Mouse (Mus musculus) megakaryocyte, embryonic 14.5 days (primary cell): ENCODE measurements at regions not wholly inside any gene's neighbourhood (a gene's known extent, or its start where the extent isn't known, plus 50 kb on each side); places are given as distances from the start of the nearest gene placed in this dataset.

Experiments used
- H3K27me3 ChIP-seq: replicated peaks from 2 replicates; pipeline ENCODE3; 2012; ENCODE audit warnings: inconsistent platforms
- H3K36me3 ChIP-seq: replicated peaks from 2 replicates; pipeline ENCODE3; 2012; ENCODE audit warnings: low read length, inconsistent platforms, mixed read lengths
- H3K4me1 ChIP-seq: 2 replicates; pipeline ENCODE4 v1.6.1; 2012; ENCODE audit warnings: inconsistent platforms
- H3K4me3 ChIP-seq: replicated peaks from 2 replicates; pipeline ENCODE3; 2012; ENCODE audit warnings: moderate library complexity, mild to moderate bottlenecking, inconsistent platforms
- H3K9me3 ChIP-seq: 2 replicates; pipeline ENCODE4 v1.6.1; 2012; ENCODE audit warnings: inconsistent platforms
- FLI1 ChIP-seq: IDR thresholded peaks from 2 replicates; pipeline ENCODE4 v1.6.1; 2012; ENCODE audit warnings: low read length, inconsistent platforms, mixed read lengths
- GATA1 ChIP-seq: IDR thresholded peaks from 3 replicates; pipeline ENCODE4 v1.6.1; 2012; ENCODE audit warnings: mixed read lengths, low read length, inconsistent platforms, borderline replicate concordance

GRCm38 (mm10) chr10:44777214-44777613 lies 248.9 kb upstream of the Prdm1 start:
- no peak for TF ChIP-seq FLI1
- TF ChIP-seq GATA1: no peak
- Histone ChIP-seq H3K4me3 (no peak overlapping the region), H3K4me1 (no peaks in the 10 kb centered on the region), H3K9me3 (peaks cover 14% of the 10 kb centered on the region), H3K36me3 (no peaks in the 10 kb centered on the region), H3K27me3 (no peaks in the 10 kb centered on the region)

GRCm38 (mm10) chr10:44776175-44776574 lies 247.9 kb upstream of the Prdm1 start:
- Histone ChIP-seq H3K9me3 (peaks cover 14% of the 10 kb centered on the region), H3K4me3 (no peak overlapping the region), H3K4me1 (no peaks in the 10 kb centered on the region), H3K27me3 (no peaks in the 10 kb centered on the region), H3K36me3 (no peaks in the 10 kb centered on the region)
- TF ChIP-seq FLI1: no peak
- no peak for TF ChIP-seq GATA1

GRCm38 (mm10) chr10:44765527-44765926 lies 237.2 kb upstream of the Prdm1 start:
- no peak overlapping the region for H3K4me3 ChIP-seq
- H3K27me3 ChIP-seq: no peaks in the 10 kb centered on the region
- no peaks in the 10 kb centered on the region for H3K36me3 ChIP-seq
- no peaks in the 10 kb centered on the region for H3K4me1 ChIP-seq
- H3K9me3 ChIP-seq: no peaks in the 10 kb centered on the region
- TF ChIP-seq GATA1: no peak
- no peak for TF ChIP-seq FLI1

- H3K9me3 ChIP-seq: no peaks in the 10 kb centered on the region
- TF ChIP-seq FLI1 (no peak), GATA1 (no peak)
- no peaks in the 10 kb centered on the region for H3K36me3 ChIP-seq
- no peaks in the 10 kb centered on the region for H3K27me3 ChIP-seq
- H3K4me1 ChIP-seq: no peaks in the 10 kb centered on the region
- no peak overlapping the region for H3K4me3 ChIP-seq
Measured at GRCm38 (mm10) chr10:44763102-44763501, 234.8 kb upstream of the Prdm1 start.

GRCm38 (mm10) chr10:44762068-44762467 lies 233.8 kb upstream of the Prdm1 start:
- Histone ChIP-seq H3K4me1 (no peaks in the 10 kb centered on the region), H3K27me3 (no peaks in the 10 kb centered on the region), H3K4me3 (no peak overlapping the region), H3K36me3 (no peaks in the 10 kb centered on the region), H3K9me3 (no peaks in the 10 kb centered on the region)
- TF ChIP-seq FLI1 (no peak), GATA1 (no peak)

- Histone ChIP-seq H3K27me3 (no peaks in the 10 kb centered on the region), H3K36me3 (no peaks in the 10 kb centered on the region), H3K9me3 (no peaks in the 10 kb centered on the region), H3K4me1 (no peaks in the 10 kb centered on the region), H3K4me3 (no peak overlapping the region)
- no peak for TF ChIP-seq GATA1
- no peak for TF ChIP-seq FLI1
Measured at GRCm38 (mm10) chr10:44761324-44761723, 233.0 kb upstream of the Prdm1 start.

GRCm38 (mm10) chr10:44755355-44755957 lies 227.2 kb upstream of the Prdm1 start:
- peaks cover 1% of the 10 kb centered on the region for H3K27me3 ChIP-seq
- TF ChIP-seq FLI1 (no peak), GATA1 (no peak)
- H3K9me3 ChIP-seq: no peaks in the 10 kb centered on the region
- no peaks in the 10 kb centered on the region for H3K36me3 ChIP-seq
- no peak overlapping the region for H3K4me3 ChIP-seq
- H3K4me1 ChIP-seq: no peaks in the 10 kb centered on the region

- H3K4me3 ChIP-seq: no peak overlapping the region
- H3K36me3 ChIP-seq: no peaks in the 10 kb centered on the region
- peaks cover 1% of the 10 kb centered on the region for H3K27me3 ChIP-seq
Measured at GRCm38 (mm10) chr10:44754930-44755329, 226.6 kb upstream of the Prdm1 start.

GRCm38 (mm10) chr10:44752719-44753390 lies 224.6 kb upstream of the Prdm1 start:
- Histone ChIP-seq H3K36me3 (no peaks in the 10 kb centered on the region), H3K4me3 (no peak overlapping the region), H3K27me3 (peaks cover 1% of the 10 kb centered on the region), H3K4me1 (no peaks in the 10 kb centered on the region), H3K9me3 (no peaks in the 10 kb centered on the region)
- TF ChIP-seq FLI1: no peak
- TF ChIP-seq GATA1: no peak

More at GRCm38 (mm10) chr10:44754930-44755329, 226.6 kb upstream of the Prdm1 start:
- Histone ChIP-seq H3K4me1 (no peaks in the 10 kb centered on the region), H3K9me3 (no peaks in the 10 kb centered on the region)
- no peak for TF ChIP-seq FLI1
- no peak for TF ChIP-seq GATA1

- Histone ChIP-seq H3K4me1 (no peaks in the 10 kb centered on the region), H3K27me3 (peaks cover 1% of the 10 kb centered on the region), H3K36me3 (no peaks in the 10 kb centered on the region), H3K4me3 (no peak overlapping the region), H3K9me3 (no peaks in the 10 kb centered on the region)
- no peak for TF ChIP-seq FLI1
Measured at GRCm38 (mm10) chr10:44751061-44751460, 222.8 kb upstream of the Prdm1 start.
